Comparison of ENCODE assay signal across 21 mouse cellular contexts in genomic region chr19:47499841-47500240, GRCm38 (mm10). TPM values are rescaled to one million over a fixed set of nuclear protein-coding genes. Genes with fewer than 3 reads are reported as not detected.
A peak's percentile ranks its signal among the peaks of the same experiment; 100 is the strongest.
DNase-seq lines count a peak whose midpoint lies in the region; ATAC-seq and TF ChIP-seq lines count a peak whose summit lies in the region.
"Had no signal": no experiment of that assay in that cellular context is flagged by ENCODE, and none has a peak within 500 bp of the region (broad histone marks: within the 10 kb centered on the region; RNA-seq: fewer than 3 reads in every experiment).

No protein-coding gene starts in this region.

- no peaks in the 10 kb centered on the region for H3K27me3 ChIP-seq in embryonic facial prominence, embryonic 10.5 days (replicated peaks; ENCODE audit: low read depth, poor library complexity, severe bottlenecking)
- no peaks in the 10 kb centered on the region for H3K27me3 ChIP-seq in embryonic facial prominence, embryonic 13.5 days
- no peaks in the 10 kb centered on the region for H3K27me3 ChIP-seq in limb, embryonic 11.5 days (ENCODE audit: control insufficient read depth, insufficient read depth, low read length)
- no peaks in the 10 kb centered on the region for H3K27me3 ChIP-seq in stomach, postnatal 0 days (ENCODE audit: control insufficient read depth, insufficient read depth, low read length)
- no peaks in the 10 kb centered on the region for H3K27me3 ChIP-seq in lung, postnatal 0 days (replicated peaks; ENCODE audit: insufficient read depth, low read length)
- H3K27me3 ChIP-seq: forebrain, embryonic 13.5 days; hindbrain, embryonic 15.5 days had no signal

- peaks cover 24% of the 10 kb centered on the region for H3K36me3 ChIP-seq in embryonic facial prominence, embryonic 10.5 days (replicated peaks)
- peaks cover 23% of the 10 kb centered on the region for H3K36me3 ChIP-seq in embryonic facial prominence, embryonic 13.5 days
- H3K36me3 ChIP-seq in limb, embryonic 11.5 days (ENCODE audit: control insufficient read depth, insufficient read depth, low read length), result no peaks in the 10 kb centered on the region; the same call in 1 of the 2 replicates
- H3K36me3 ChIP-seq in stomach, postnatal 0 days (ENCODE audit: control insufficient read depth, insufficient read depth, low read length), result no peaks in the 10 kb centered on the region
- H3K36me3 ChIP-seq in lung, postnatal 0 days (ENCODE audit: insufficient read depth, low read length), result no peaks in the 10 kb centered on the region
- H3K36me3 ChIP-seq: hindbrain, embryonic 15.5 days had no signal

- H3K4me2 ChIP-seq in embryonic facial prominence, embryonic 13.5 days, result no peak overlapping the region
- H3K4me2 ChIP-seq in limb, embryonic 11.5 days (ENCODE audit: low read depth, severe bottlenecking), result no peak overlapping the region
- no peak overlapping the region for H3K4me2 ChIP-seq in stomach, postnatal 0 days (replicated peaks; ENCODE audit: low read depth)
- H3K4me2 ChIP-seq in lung, postnatal 0 days (replicated peaks; ENCODE audit: low read depth, low read length), result no peak overlapping the region
- H3K4me2 ChIP-seq: forebrain, embryonic 13.5 days; hindbrain, embryonic 15.5 days had no signal

- peaks cover 16% of the 10 kb centered on the region for H3K4me1 ChIP-seq in embryonic facial prominence, embryonic 10.5 days
- peaks cover 34% of the 10 kb centered on the region for H3K4me1 ChIP-seq in embryonic facial prominence, embryonic 13.5 days
- peaks cover 22% of the 10 kb centered on the region for H3K4me1 ChIP-seq in limb, embryonic 11.5 days (ENCODE audit: control insufficient read depth, insufficient read depth, low read length)
- H3K4me1 ChIP-seq in stomach, postnatal 0 days (replicated peaks; ENCODE audit: control insufficient read depth, insufficient read depth), result no peaks in the 10 kb centered on the region
- H3K4me1 ChIP-seq in lung, postnatal 0 days (ENCODE audit: insufficient read depth, low read depth, low read length), result no peaks in the 10 kb centered on the region
- H3K4me1 ChIP-seq: hindbrain, embryonic 15.5 days had no signal

- 88% methylated on average over 5 of the region's 5 CpGs for WGBS in embryonic facial prominence, embryonic 10.5 days
- 82% methylated on average over 5 of the region's 5 CpGs for WGBS in embryonic facial prominence, embryonic 13.5 days
- WGBS in limb, embryonic 11.5 days, result 88% methylated on average over 5 of the region's 5 CpGs
- 86% methylated on average over 5 of the region's 5 CpGs for WGBS in stomach, postnatal 0 days
- WGBS in lung, postnatal 0 days, result 87% methylated on average over 5 of the region's 5 CpGs

- no peak overlapping the region for H3K9ac ChIP-seq in embryonic facial prominence, embryonic 13.5 days
- no peak overlapping the region for H3K9ac ChIP-seq in limb, embryonic 11.5 days (ENCODE audit: low read length)
- H3K9ac ChIP-seq in stomach, postnatal 0 days (ENCODE audit: low read length), result no peak overlapping the region
- H3K9ac ChIP-seq in lung, postnatal 0 days (replicated peaks; ENCODE audit: low read depth), result no peak overlapping the region
- H3K9ac ChIP-seq: forebrain, embryonic 13.5 days; hindbrain, embryonic 15.5 days had no signal

- H3K9me3 ChIP-seq in embryonic facial prominence, embryonic 10.5 days, result no peaks in the 10 kb centered on the region
- no peaks in the 10 kb centered on the region for H3K9me3 ChIP-seq in embryonic facial prominence, embryonic 13.5 days
- H3K9me3 ChIP-seq in limb, embryonic 11.5 days (ENCODE audit: control insufficient read depth, low read length), result no peaks in the 10 kb centered on the region
- H3K9me3 ChIP-seq in stomach, postnatal 0 days (ENCODE audit: control insufficient read depth, low read length), result no peaks in the 10 kb centered on the region
- H3K9me3 ChIP-seq in lung, postnatal 0 days (ENCODE audit: low read length), result no peaks in the 10 kb centered on the region
- H3K9me3 ChIP-seq: forebrain, embryonic 13.5 days; heart, embryonic 10.5 days; hindbrain, embryonic 10.5 days; hindbrain, embryonic 15.5 days had no signal

- TF ChIP-seq EP300 in stomach, postnatal 0 days (optimal IDR thresholded peaks at IDR 0.05), result no peak
- TF ChIP-seq EP300 in lung, postnatal 0 days (IDR thresholded peaks at IDR 0.05), result no peak

- no peak overlapping the region for H3K4me3 ChIP-seq in embryonic facial prominence, embryonic 10.5 days
- no peak overlapping the region for H3K4me3 ChIP-seq in embryonic facial prominence, embryonic 13.5 days
- no peak overlapping the region for H3K4me3 ChIP-seq in limb, embryonic 11.5 days (ENCODE audit: low read depth, low read length)
- no peak overlapping the region for H3K4me3 ChIP-seq in stomach, postnatal 0 days (ENCODE audit: low read depth, low read length)
- H3K4me3 ChIP-seq in lung, postnatal 0 days (ENCODE audit: low read depth, low read length), result no peak overlapping the region
- H3K4me3 ChIP-seq: erythroblast, embryonic 14.5 days; forebrain, embryonic 13.5 days; heart, embryonic 10.5 days; hindbrain, embryonic 10.5 days; hindbrain, embryonic 15.5 days had no signal

- no peak for DNase-seq in embryonic facial prominence, embryonic 10.5 days (ENCODE audit: low spot score)
- DNase-seq in limb, embryonic 11.5 days (ENCODE audit: low spot score), result no peak
- DNase-seq in stomach, postnatal 0 days (ENCODE audit: low spot score), result no peak
- DNase-seq in kidney, adult 8-10 months, result no peak
- DNase-seq in lung, postnatal 0 days (ENCODE audit: low spot score), result no peak
- DNase-seq in c-Kit-positive CD71-positive TER-119-positive erythroid progenitor cells, embryonic 14.5 days (ENCODE audit: low spot score), result no peak
- DNase-seq: adrenal gland, adult 2 months; adrenal gland, postnatal 25 days; cerebellum, adult 11-12 months; cerebellum, adult 9-11 months; cerebellum, postnatal 36 days; gastrocnemius, postnatal 10 days; heart, adult 18-20 months; kidney, adult 2 months had no signal

- TF ChIP-seq CTCF in stomach, postnatal 0 days (IDR thresholded peaks at IDR 0.05; ENCODE audit: low read depth), result no peak
- no peak for TF ChIP-seq CTCF in lung, postnatal 0 days (IDR thresholded peaks at IDR 0.05)

- H3K27ac ChIP-seq in embryonic facial prominence, embryonic 10.5 days (replicated peaks), result peak overlapping the region; percentile 16
- peak overlapping the region; percentile 83 for H3K27ac ChIP-seq in embryonic facial prominence, embryonic 13.5 days
- peak overlapping the region; percentile 43; the same call in 1 of the 2 replicates for H3K27ac ChIP-seq in limb, embryonic 11.5 days (replicated peaks; ENCODE audit: low read depth, low read length)
- 0 out of 2 replicates have a peak overlapping the region, but pooled peaks have one; percentile 40 for H3K27ac ChIP-seq in stomach, postnatal 0 days (replicated peaks)
- no peak overlapping the region for H3K27ac ChIP-seq in lung, postnatal 0 days (ENCODE audit: low read length)
- H3K27ac ChIP-seq: hindbrain, embryonic 15.5 days had no signal

- no peak for ATAC-seq in embryonic facial prominence, embryonic 13.5 days (ENCODE audit: insufficient number of reproducible peaks, insufficient read depth, low FRiP score, low TSS enrichment, low read depth)
- ATAC-seq in limb, embryonic 11.5 days (ENCODE audit: insufficient number of reproducible peaks, low FRiP score, low TSS enrichment, low read depth), result no peak
- ATAC-seq in stomach, postnatal 0 days (ENCODE audit: low FRiP score, low TSS enrichment), result no peak
- ATAC-seq in lung, postnatal 0 days, result no peak
- ATAC-seq: forebrain, embryonic 13.5 days; intestine, embryonic 16.5 days had no signal

RNA-seq across cellular contexts. Expression of gene Sh3pxd2a, which starts 35.6 kb away (rescaled TPM):
- polyA plus RNA-seq in embryonic facial prominence, embryonic 10.5 days (2016; fragmentation: Nextera tagmentation; extraction: Ambion mirVana), result 2.6 and 2.9 TPM in 2 replicates
- 9.4 and 10.0 TPM in 2 replicates for polyA plus RNA-seq in embryonic facial prominence, embryonic 13.5 days (2015; fragmentation: Nextera tagmentation; extraction: Ambion mirVana)
- 8.9 and 10.4 TPM in 2 replicates for polyA plus RNA-seq in limb, embryonic 11.5 days (2014; fragmentation: Nextera tagmentation; extraction: Ambion mirVana)
- 3.7 and 4.3 TPM in 2 replicates for polyA plus RNA-seq in stomach, postnatal 0 days (2015; fragmentation: Nextera tagmentation; extraction: Ambion mirVana)
- 5.6 and 6.4 TPM in 2 replicates for polyA plus RNA-seq in lung, postnatal 0 days (2015; fragmentation: Nextera tagmentation; extraction: Ambion mirVana)

RNA-seq across cellular contexts. Expression of gene Stn1, which starts 37.5 kb away (rescaled TPM):
- 68.3 and 70.6 TPM in 2 replicates for polyA plus RNA-seq in embryonic facial prominence, embryonic 10.5 days (2016; fragmentation: Nextera tagmentation; extraction: Ambion mirVana)
- polyA plus RNA-seq in embryonic facial prominence, embryonic 13.5 days (2015; fragmentation: Nextera tagmentation; extraction: Ambion mirVana), result 58.2 and 59.5 TPM in 2 replicates
- polyA plus RNA-seq in limb, embryonic 11.5 days (2014; fragmentation: Nextera tagmentation; extraction: Ambion mirVana), result 60.5 and 60.6 TPM in 2 replicates
- 25.9 and 28.5 TPM in 2 replicates for polyA plus RNA-seq in stomach, postnatal 0 days (2015; fragmentation: Nextera tagmentation; extraction: Ambion mirVana)
- polyA plus RNA-seq in lung, postnatal 0 days (2015; fragmentation: Nextera tagmentation; extraction: Ambion mirVana), result 28.6 and 30.9 TPM in 2 replicates
